Mouse (Mus musculus) c-Kit-negative CD71-positive TER-119-positive erythroid progenitor cells, embryonic 14.5 days (primary cell): ENCODE measurements around the gene Adam17.

Experiments used
- DNase-seq: peaks from one replicate; pipeline ENCODE4 v3.0.0-alpha.2; 2013; ENCODE audit warnings: low read depth, low spot score

Gene Adam17

GRCm38 (mm10) chr12:21353681-21354080, 19.8 kb downstream of the Adam17 start:
- DNase-seq: no peak

- DNase-seq: no peak
These were observed 23.1 kb downstream of the Adam17 start for GRCm38 (mm10) chr12:21350113-21350876.

- no peak for DNase-seq
These were observed 26.5 kb downstream of the Adam17 start for GRCm38 (mm10) chr12:21346972-21347371.

GRCm38 (mm10) chr12:21340674-21341073, 32.8 kb downstream of the Adam17 start:
- no peak for DNase-seq

- DNase-seq: no peak
These were observed 36.3 kb downstream of the Adam17 start for GRCm38 (mm10) chr12:21337171-21337570.

- no peak for DNase-seq
These were observed 37.6 kb downstream of the Adam17 start for GRCm38 (mm10) chr12:21335869-21336268.

GRCm38 (mm10) chr12:21333766-21334165, 39.7 kb downstream of the Adam17 start:
- no peak for DNase-seq

GRCm38 (mm10) chr12:21333021-21333420, 40.4 kb downstream of the Adam17 start:
- DNase-seq: no peak

GRCm38 (mm10) chr12:21331711-21332110, 41.7 kb downstream of the Adam17 start:
- DNase-seq: no peak

GRCm38 (mm10) chr12:21330961-21331576, 42.4 kb downstream of the Adam17 start:
- DNase-seq: no peak

GRCm38 (mm10) chr12:21329661-21330400, 43.6 kb downstream of the Adam17 start:
- DNase-seq: no peak

GRCm38 (mm10) chr12:21326325-21326724, 47.1 kb downstream of the Adam17 start:
- DNase-seq: no peak

GRCm38 (mm10) chr12:21325266-21325665, 48.2 kb downstream of the Adam17 start:
- no peak for DNase-seq

- DNase-seq: no peak
These were observed 49.3 kb downstream of the Adam17 start for GRCm38 (mm10) chr12:21324101-21324500.

- no peak for DNase-seq
These were observed 50.6 kb downstream of the Adam17 start for GRCm38 (mm10) chr12:21322856-21323255.

GRCm38 (mm10) chr12:21322296-21322695, 51.1 kb downstream of the Adam17 start:
- no peak for DNase-seq

- no peak for DNase-seq
These were observed 52.3 kb downstream of the Adam17 start for GRCm38 (mm10) chr12:21321170-21321569.

- no peak for DNase-seq
These were observed 53.1 kb downstream of the Adam17 start for GRCm38 (mm10) chr12:21320317-21320716.

GRCm38 (mm10) chr12:21318143-21318895, 55.1 kb downstream of the Adam17 start:
- DNase-seq: peak; percentile 29

GRCm38 (mm10) chr12:21316869-21317265, 56.6 kb downstream of the Adam17 start:
- no peak for DNase-seq

GRCm38 (mm10) chr12:21315923-21316868, 57.2 kb downstream of the Adam17 start, which contains the start of gene Iah1:
Gene Iah1, plus strand, starts transcription at chr12:21316389.
- peak; percentile 59 for DNase-seq
